Mouse (Mus musculus) ovary, adult 2 months (tissue): ENCODE data around the gene Appl1. TPM values are rescaled to one million over a fixed set of nuclear protein-coding genes. Genes with fewer than 3 reads are reported as not detected.

ENCODE experiments used
- polyA plus RNA-seq: library from polyadenylated mRNA; depleted of rRNA; stranded (reverse); fragments of >200 nt; gene quantifications from 2 replicates; pipeline ENCODE4 v1.2.3, GENCODE M21; 2012; rRNA removed

Gene Appl1
- polyA plus RNA-seq: 3.9 and 4.1 TPM in 2 replicates

GRCm38 (mm10) chr14:26971106-26971789, at the start of gene Appl1:
Gene Appl1 (minus strand): TSS chr14:26971232.

GRCm38 (mm10) chr14:26994211-26994741, 23.2 kb upstream of the Appl1 start, which contains the start of gene Hesx1:
Gene Hesx1 (plus strand): TSS chr14:26994416.

GRCm38 (mm10) chr14:26894392-26894791, 76.6 kb downstream of the Appl1 start, which contains the start of gene Asb14:
Gene Asb14 (plus strand): TSS chr14:26894557.

Other genes with a start within 250 kb of the Appl1 start
- gene Asb14, start 76.7 kb downstream of the Appl1 start, polyA plus RNA-seq: 0.80 and 0.84 TPM in 2 replicates
- not detected in 2 replicates for gene Hesx1, start 23.2 kb upstream of the Appl1 start, polyA plus RNA-seq
- 10.7 and 10.8 TPM in 2 replicates for gene Il17rd, start 67.7 kb upstream of the Appl1 start, polyA plus RNA-seq
- 12.4 and 14.0 TPM in 2 replicates for gene Arhgef3, start 143.7 kb upstream of the Appl1 start, polyA plus RNA-seq